Mouse (Mus musculus) kidney, adult 8-10 months (tissue): ENCODE measurements at regions not wholly inside any gene's neighbourhood (a gene's known extent, or its start where the extent isn't known, plus 50 kb on each side); places are given as distances from the start of the nearest gene placed in this dataset.

ENCODE experiments used
- DNase-seq, 2 experiments: peaks; one replicate each; pipeline ENCODE4 v3.0.0; 2022

DNA sequence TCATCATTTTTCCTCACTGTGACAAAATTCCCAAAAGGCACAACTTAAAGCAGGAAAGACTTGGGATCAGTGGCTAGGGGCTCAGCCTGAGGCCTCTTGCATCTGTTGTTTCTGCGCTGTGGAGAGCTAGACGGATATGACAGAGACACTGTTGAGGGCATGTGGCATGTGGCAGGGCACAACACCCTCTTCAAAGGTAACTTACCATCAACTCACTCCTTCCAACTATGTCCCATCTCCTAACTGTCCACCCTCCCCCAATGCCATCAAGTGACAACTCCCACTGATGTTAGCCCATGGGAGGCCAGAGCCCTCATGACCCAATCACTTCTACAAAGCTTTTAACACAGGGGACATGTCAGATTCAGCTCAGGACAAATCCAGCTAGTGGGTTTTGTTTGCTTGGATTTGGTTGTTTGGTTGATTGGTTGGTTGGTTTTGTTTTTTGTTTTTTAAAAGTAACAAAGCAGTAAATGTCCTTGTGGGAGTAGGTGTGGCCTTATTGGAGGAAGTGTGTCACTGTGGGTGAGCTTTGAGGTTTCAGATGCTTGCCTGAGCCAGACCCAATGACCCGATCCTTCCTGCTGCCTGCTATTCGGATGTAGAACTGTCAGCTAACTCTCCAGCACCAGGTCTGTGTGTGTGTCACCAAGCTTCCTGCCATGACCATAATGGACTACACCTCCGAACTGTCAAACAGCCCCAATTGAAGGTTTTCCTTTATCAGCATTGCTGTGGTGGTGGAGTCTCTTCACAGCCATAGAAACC is 53.2 kb upstream of the Lef1 start:
- no peak for DNase-seq

DNA sequence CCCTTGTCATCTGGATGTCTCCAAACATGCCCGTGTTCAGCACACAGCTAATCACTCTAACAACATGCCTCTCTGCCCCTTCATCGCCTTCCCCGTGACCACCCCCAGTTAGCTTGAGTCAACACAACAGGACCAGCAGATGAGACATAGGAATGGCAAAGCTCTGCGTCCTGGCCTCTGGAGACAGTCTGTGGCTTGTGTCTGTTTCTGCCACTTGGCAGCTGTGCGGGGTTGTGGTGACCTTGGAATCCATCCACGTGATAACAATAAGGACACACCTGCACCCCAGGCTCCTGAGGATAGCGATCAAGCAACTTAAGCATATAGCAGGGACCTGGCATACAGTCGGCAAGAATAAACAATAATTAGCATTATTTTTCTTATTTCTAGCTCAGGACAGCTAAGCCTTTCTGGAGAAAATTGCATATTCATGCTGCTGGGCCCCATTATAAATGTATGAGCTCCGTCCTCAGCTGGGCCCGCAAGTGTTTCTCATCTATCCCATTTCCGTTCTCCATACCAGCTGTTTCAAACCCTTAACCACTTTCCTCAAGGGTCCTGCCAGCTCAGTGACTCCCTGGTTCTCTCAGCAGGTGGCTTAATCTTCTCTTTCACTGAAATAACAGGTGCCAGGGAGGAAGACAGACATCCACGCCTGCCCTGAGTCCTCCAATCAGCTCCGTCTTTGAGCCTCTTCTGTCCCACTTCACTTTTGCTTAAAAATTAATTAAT is 55.9 kb upstream of the Lef1 start:
- DNase-seq, result no peak

- no peak for DNase-seq
Observed at GRCm38 (mm10) chr3:131047716-131048115, 62.6 kb upstream of the Lef1 start.

DNA sequence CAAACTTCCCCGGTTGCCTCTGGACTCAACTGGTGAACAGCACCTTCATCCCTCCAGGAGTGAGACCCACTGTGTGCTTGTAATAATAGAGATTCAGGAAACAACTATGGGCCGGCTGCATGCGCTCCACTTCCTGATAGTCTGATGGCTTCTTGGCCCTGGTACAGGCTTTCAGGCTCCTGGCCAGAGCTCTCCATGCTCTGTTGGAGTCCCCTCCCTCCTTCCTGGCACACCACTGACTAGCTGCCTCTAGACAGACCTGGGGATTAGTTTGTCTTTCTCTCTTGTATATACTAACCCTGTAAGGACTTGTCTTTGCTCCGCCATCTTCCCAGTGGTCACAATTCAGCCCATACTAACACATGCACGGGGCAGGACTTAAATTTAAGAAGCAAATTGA is 63.9 kb upstream of the Lef1 start:
- DNase-seq, result peak; percentile 22 to 48

- no peak for DNase-seq
Observed at GRCm38 (mm10) chr3:131040214-131040825, 70.0 kb upstream of the Lef1 start.

- no peak for DNase-seq
Observed at GRCm38 (mm10) chr3:131037095-131037494, 73.2 kb upstream of the Lef1 start.

DNA sequence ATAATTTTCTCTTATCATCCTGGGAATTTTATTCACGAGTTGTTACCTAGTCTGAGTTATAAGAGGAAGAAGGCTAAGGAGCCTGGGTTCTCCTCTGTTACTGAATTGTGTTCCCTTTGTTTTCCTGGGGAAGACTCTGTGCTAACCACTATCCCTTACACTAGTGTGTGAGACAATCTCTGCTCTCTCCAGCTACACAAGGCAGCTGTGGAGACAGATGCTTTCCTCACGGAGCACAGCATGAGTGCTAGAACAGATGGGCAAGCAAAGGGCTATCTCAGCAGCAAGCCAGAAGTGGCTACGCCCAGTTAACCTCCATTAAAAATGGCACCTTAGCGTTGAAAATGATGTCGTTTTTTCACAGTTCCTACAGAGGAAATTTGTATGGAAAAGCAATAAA is 75.5 kb upstream of the Lef1 start:
- no peak for DNase-seq

GRCm38 (mm10) chr3:131026336-131026735 is 83.9 kb upstream of the Lef1 start:
- no peak for DNase-seq

- no peak for DNase-seq
Observed at GRCm38 (mm10) chr3:131019163-131019956, 90.9 kb upstream of the Lef1 start.

GRCm38 (mm10) chr3:131017899-131018298 is 92.4 kb upstream of the Lef1 start:
- no peak for DNase-seq

GRCm38 (mm10) chr3:131016104-131016503 is 94.2 kb upstream of the Lef1 start:
- DNase-seq, result no peak

- DNase-seq, result no peak
Observed at GRCm38 (mm10) chr3:131014092-131014716, 96.1 kb upstream of the Lef1 start.

DNA sequence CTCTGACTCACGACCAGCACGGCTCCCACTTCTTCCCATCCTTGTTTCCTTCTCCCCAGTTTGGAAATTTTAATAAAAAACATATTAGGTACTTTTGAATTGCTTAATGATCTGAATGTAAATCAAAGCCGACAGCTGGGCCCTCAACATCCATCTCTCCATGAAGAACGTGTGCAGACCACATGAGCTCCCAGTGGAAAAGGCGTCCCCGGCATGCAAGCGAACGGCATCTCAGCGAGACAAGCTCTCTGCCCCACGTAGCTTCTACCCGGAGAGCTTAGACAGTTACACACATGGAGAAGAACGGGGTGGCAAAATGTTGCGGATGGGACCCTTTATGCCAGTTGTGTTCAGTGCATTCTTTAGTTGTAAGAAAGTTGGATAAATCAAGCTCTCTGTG is 109.6 kb upstream of the Lef1 start:
- no peak for DNase-seq

DNA sequence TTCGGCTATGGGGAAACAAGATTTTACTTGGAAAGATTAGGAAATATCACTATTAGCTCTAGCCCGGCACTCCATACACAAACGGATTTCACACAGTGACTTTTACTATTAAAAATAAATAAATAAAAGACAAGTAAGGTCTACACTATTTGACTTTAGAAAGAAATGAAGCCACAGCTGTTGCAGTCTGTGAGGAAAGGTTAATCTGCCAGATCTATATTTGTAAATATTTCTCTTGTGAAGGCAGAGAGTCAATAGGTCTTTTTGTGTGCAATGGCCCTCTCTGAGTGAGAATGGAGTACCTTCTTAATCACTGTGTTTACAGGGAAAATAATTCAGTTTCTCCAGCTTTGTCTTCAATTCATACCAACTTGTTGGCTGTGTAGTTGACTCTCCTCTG is 110.0 kb upstream of the Lef1 start:
- DNase-seq, result no peak

- no peak for DNase-seq
Observed at GRCm38 (mm10) chr3:130999818-131000217, 110.5 kb upstream of the Lef1 start.

DNA sequence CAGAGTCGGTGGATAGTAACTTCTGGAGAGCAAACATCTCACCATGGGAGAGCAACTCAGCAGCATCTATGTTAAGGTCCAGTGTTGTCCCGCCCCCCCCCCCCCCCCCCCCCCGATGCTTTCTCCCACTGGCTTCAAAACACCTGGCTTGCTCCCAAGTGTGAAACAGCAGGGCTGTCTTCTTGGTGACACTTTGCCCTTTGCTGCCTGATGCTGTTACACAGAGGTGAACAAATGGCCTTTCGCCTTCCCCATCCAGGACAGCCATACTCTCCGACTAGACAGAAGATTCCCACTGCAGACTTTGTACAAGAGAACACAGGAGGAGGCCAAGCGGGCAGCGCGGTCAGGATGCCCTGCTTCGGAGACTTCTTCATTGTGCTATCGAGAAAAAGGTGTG is 111.8 kb upstream of the Lef1 start:
- DNase-seq, result no peak

DNA sequence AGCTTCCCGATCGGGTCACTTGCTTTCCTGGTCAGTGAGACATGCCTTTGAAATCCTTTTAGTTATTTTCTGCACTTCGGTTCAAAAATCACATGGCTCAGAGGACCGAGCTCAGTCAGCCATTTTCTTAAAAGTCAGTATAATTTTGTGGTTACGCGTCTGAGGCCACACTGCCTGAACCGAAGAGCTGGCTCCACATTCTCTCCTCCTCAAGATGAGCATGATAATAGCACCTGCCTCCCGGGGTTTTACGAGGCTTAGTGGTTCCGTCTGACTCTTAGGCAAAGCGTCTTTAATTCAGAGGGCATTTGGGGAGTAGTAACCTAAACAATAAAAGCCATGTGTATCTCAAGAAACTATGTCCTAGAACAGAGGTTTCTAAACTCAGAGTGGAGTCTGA is 113.5 kb upstream of the Lef1 start:
- DNase-seq, result no peak

DNA sequence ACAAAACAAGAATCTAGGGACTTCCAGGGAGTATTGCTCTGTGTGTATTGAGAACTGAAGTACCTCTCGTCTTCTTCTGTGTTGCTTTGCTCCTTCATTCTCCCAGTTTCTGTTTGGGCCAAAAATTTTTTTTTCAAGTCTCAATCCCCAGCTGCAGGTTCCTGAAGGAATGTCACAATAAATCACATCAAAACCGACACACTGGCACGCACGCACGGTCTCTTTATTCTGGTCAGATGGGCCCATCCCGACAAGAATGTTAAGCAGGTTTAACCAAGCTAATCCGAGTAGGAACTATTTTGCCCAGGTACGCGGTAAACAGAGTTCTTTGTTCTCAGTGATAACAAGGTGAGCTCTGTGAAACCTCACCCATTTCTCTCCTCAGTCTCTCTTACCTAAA is 118.3 kb upstream of the Lef1 start:
- no peak for DNase-seq

DNA sequence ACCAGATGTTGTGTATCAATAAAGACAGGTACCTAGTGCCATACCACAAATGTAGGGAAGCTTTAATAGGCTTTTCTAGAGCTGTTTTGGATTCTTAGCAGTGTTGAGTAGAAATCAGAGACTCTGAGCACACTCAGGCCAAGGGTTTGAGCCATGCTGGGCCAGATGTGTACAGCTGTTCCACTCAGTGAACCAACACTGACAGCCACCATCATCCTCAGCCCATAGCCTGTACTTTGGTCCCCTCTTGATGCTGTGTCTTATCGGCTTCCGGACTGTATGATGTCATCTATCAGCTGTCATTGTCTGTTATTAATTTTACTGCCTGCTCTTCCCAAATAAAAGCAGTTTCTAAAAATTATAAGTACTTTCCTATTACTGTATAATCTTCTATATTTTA is 123.6 kb upstream of the Lef1 start:
- DNase-seq, result no peak

DNA sequence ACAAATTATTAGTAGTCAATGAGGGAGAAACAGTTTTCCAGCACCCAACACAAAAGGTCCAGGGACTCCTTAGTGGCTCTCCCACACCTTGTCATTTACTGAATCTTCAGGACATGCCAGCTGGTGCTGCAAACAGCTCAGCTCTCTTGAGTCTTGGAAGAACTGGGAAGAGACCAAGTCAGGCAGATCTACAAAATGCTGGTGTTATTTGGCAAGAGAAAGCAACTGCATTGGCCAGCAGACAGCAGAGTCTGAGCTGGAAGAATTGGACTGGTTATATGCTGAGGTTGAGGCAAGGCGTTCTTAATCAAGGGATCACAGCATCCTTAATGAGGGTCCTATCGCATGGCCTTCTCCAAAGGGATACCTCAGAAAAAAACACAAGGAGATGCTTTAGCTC is 124.2 kb upstream of the Lef1 start:
- DNase-seq, result no peak

DNA sequence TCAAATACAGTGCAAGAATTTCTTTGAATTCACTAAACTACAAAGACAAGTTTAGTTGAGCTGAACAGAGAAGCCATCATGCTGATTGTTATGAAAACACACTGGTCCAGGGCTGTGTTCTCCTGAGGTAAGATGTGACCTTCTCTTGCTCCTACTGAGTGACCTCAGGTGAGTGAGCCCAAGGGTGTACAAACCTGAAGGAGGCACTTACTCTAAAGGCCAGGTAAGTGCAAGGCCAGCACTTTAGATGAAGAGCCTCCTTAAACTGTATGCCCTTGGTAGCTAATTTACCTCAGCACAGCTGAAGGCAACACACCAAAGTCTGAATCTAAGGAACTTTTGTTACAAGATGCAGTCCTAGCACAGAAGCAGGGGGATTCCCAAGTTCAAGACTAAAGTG is 128.7 kb upstream of the Lef1 start:
- DNase-seq, result no peak

DNA sequence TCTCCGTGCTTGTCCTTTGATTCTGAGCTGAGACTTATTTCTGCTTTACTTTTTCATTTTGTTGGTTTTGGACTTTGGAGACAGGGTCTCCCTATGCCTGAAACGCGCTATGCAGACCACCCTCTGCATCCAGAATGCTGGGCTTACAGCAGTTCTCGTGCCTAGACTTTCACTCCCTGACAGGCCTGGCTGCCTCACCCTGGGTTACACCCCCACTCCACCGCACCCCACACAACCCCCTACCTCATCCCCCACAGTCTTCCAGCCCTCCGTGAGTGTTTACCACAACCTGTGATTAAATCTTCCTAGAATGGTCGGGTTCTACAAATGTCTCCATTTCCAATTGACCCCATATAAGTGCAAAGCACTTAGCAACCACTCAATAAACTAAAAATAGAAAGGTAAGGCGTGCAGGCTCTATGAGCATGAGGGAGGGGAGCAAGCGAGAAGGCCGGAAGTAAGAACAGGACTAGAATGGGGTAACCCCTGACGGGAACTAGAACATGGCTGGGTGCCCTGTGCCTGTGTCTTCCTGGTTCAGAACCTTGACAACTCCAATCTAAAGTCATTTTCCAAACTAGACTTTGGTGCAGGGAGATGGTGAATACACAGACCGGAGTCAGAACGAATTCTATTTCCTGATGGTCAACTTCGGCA is 131.2 kb upstream of the Lef1 start:
- DNase-seq, result no peak
